Mouse (Mus musculus) ovary, postnatal 10 days (tissue): Measurements from ENCODE around the gene Fkbp10.

Source experiments
- DNase-seq: peaks from one replicate; pipeline ENCODE4 v3.0.0; 2022; ENCODE audit warnings: low spot score

The Fkbp10 gene

GRCm38 (mm10) chr11:100411736-100412135 lies 3.8 kb upstream of the Fkbp10 start:
- DNase-seq = no peak

GRCm38 (mm10) chr11:100413541-100413940 lies 2.0 kb upstream of the Fkbp10 start:
- DNase-seq = no peak

GRCm38 (mm10) chr11:100414021-100414913 lies 1.2 kb upstream of the Fkbp10 start, which contains the start of gene P3h4:
P3h4 (minus strand) TSS chr11:100414836.
- DNase-seq = peak; percentile 81

- DNase-seq = no peak
Measured at GRCm38 (mm10) chr11:100421537-100421936, 6.0 kb downstream of the Fkbp10 start.

- DNase-seq = no peak
Measured at GRCm38 (mm10) chr11:100423836-100424235, 8.3 kb downstream of the Fkbp10 start.

- peak; percentile 52 for DNase-seq
Measured at GRCm38 (mm10) chr11:100425851-100426250, 10.4 kb downstream of the Fkbp10 start.

- DNase-seq = no peak
Measured at GRCm38 (mm10) chr11:100426820-100427219, 11.3 kb downstream of the Fkbp10 start.

- DNase-seq = no peak
Measured at GRCm38 (mm10) chr11:100428612-100429199, 13.2 kb downstream of the Fkbp10 start.

- no peak for DNase-seq
Measured at GRCm38 (mm10) chr11:100430052-100430451, 14.6 kb downstream of the Fkbp10 start.

- no peak for DNase-seq
Measured at GRCm38 (mm10) chr11:100432002-100432401, 16.5 kb downstream of the Fkbp10 start.

- DNase-seq = no peak
Measured at GRCm38 (mm10) chr11:100435678-100436246, 20.3 kb downstream of the Fkbp10 start.

GRCm38 (mm10) chr11:100437901-100438300 lies 22.4 kb downstream of the Fkbp10 start:
- DNase-seq = no peak

GRCm38 (mm10) chr11:100440691-100441522 lies 25.4 kb downstream of the Fkbp10 start:
- peak; percentile 70 for DNase-seq

GRCm38 (mm10) chr11:100441797-100442196 lies 26.3 kb downstream of the Fkbp10 start, which contains the start of the genes Nt5c3b and Klhl10:
Nt5c3b (minus strand) TSS chr11:100441808.
Klhl10 (plus strand) TSS chr11:100441917.
- no peak for DNase-seq

- DNase-seq = no peak
Measured at GRCm38 (mm10) chr11:100442625-100443024, 27.1 kb downstream of the Fkbp10 start.

- no peak for DNase-seq
Measured at GRCm38 (mm10) chr11:100457247-100457646, 41.8 kb downstream of the Fkbp10 start.

- no peak for DNase-seq
Measured at GRCm38 (mm10) chr11:100457711-100458110, 42.2 kb downstream of the Fkbp10 start.

- no peak for DNase-seq
Measured at GRCm38 (mm10) chr11:100462699-100463098, 47.2 kb downstream of the Fkbp10 start.

- DNase-seq = no peak
Measured at GRCm38 (mm10) chr11:100465229-100465792, 49.8 kb downstream of the Fkbp10 start.

GRCm38 (mm10) chr11:100465833-100466232 lies 50.3 kb downstream of the Fkbp10 start:
- no peak for DNase-seq
